Mouse (Mus musculus): ENCODE measurements around the gene Adamts7.

Gene Adamts7

GRCm38 (mm10) chr9:90198531-90199449 lies 35.9 kb downstream of the Adamts7 start:
- DNase-seq (ENCODE audit: low spot score): no peak

- no peak for DNase-seq (ENCODE audit: low spot score)
Observed at GRCm38 (mm10) chr9:90199611-90200010, 36.7 kb downstream of the Adamts7 start.

- DNase-seq (ENCODE audit: low spot score): no peak
Observed at GRCm38 (mm10) chr9:90200501-90200900, 37.6 kb downstream of the Adamts7 start.

- DNase-seq (ENCODE audit: low spot score): no peak
Observed at GRCm38 (mm10) chr9:90201096-90201495, 38.2 kb downstream of the Adamts7 start.

- DNase-seq (ENCODE audit: low spot score): no peak
Observed at GRCm38 (mm10) chr9:90201541-90201940, 38.7 kb downstream of the Adamts7 start.

GRCm38 (mm10) chr9:90203233-90203632 lies 40.4 kb downstream of the Adamts7 start:
- DNase-seq (ENCODE audit: low spot score): no peak

GRCm38 (mm10) chr9:90204396-90204915 lies 41.6 kb downstream of the Adamts7 start:
- no peak for DNase-seq (ENCODE audit: low spot score)

GRCm38 (mm10) chr9:90206500-90206899 lies 43.6 kb downstream of the Adamts7 start:
- peak; percentile 57 for DNase-seq (ENCODE audit: low spot score)

- DNase-seq (ENCODE audit: low spot score): no peak
Observed at GRCm38 (mm10) chr9:90207808-90208207, 44.9 kb downstream of the Adamts7 start.

GRCm38 (mm10) chr9:90208655-90209054 lies 45.8 kb downstream of the Adamts7 start:
- DNase-seq (ENCODE audit: low spot score): no peak

- DNase-seq (ENCODE audit: low spot score): no peak
Observed at GRCm38 (mm10) chr9:90213127-90213526, 50.3 kb downstream of the Adamts7 start.

- no peak for DNase-seq (ENCODE audit: low spot score)
Observed at GRCm38 (mm10) chr9:90216259-90217001, 53.6 kb downstream of the Adamts7 start.

GRCm38 (mm10) chr9:90217501-90217900 lies 54.6 kb downstream of the Adamts7 start:
- no peak for DNase-seq (ENCODE audit: low spot score)

- no peak for DNase-seq (ENCODE audit: low spot score)
Observed at GRCm38 (mm10) chr9:90222275-90222674, 59.4 kb downstream of the Adamts7 start.

GRCm38 (mm10) chr9:90226081-90226741 lies 63.3 kb downstream of the Adamts7 start:
- DNase-seq (ENCODE audit: low spot score): no peak

- no peak for DNase-seq (ENCODE audit: low spot score)
Observed at GRCm38 (mm10) chr9:90226742-90227096, 63.9 kb downstream of the Adamts7 start.

GRCm38 (mm10) chr9:90227171-90227570 lies 64.3 kb downstream of the Adamts7 start:
- DNase-seq (ENCODE audit: low spot score): no peak

GRCm38 (mm10) chr9:90232781-90233690 lies 70.2 kb downstream of the Adamts7 start:
- no peak for DNase-seq (ENCODE audit: low spot score)

- DNase-seq (ENCODE audit: low spot score): no peak
Observed at GRCm38 (mm10) chr9:90233906-90234419, 71.1 kb downstream of the Adamts7 start.

GRCm38 (mm10) chr9:90234786-90235185 lies 71.9 kb downstream of the Adamts7 start:
- DNase-seq (ENCODE audit: low spot score): no peak

GRCm38 (mm10) chr9:90235258-90235882 lies 72.5 kb downstream of the Adamts7 start:
- no peak for DNase-seq (ENCODE audit: low spot score)

All from urinary bladder, postnatal 10 days (tissue).